Mouse (Mus musculus) cerebellum, postnatal 25 days (tissue): ENCODE measurements at regions not wholly inside any gene's neighbourhood (a gene's known extent, or its start where the extent isn't known, plus 50 kb on each side); places are given as distances from the start of the nearest gene placed in this dataset.

ENCODE experiments used
- DNase-seq, 2 experiments: peaks; one replicate each; pipeline ENCODE4 v3.0.0; 2021; ENCODE audit warnings: mixed read lengths in 2 of 2

DNA sequence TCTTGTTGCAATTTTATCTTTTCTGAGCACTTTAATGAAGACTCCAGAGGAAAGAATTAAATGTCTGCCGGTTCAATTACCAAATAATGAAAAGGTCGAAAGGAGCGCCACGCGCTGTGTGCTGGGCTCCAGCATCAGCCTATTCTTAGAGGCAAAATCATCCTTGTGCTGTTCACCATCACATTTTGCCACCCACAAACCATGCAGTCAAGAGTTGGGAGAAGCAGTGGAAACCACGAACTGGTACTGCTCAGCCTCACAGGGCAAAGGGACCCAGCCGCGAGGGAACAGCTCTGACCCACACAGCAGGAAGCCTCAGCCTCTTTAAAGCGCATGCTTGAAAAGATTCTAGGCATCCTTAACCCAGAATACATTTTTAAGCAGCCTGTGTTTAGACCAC lies 134.0 kb upstream of the Pum3 start:
- DNase-seq, result no peak

GRCm38 (mm10) chr19:27558199-27558598 lies 128.6 kb upstream of the Pum3 start:
- DNase-seq, result no peak

DNA sequence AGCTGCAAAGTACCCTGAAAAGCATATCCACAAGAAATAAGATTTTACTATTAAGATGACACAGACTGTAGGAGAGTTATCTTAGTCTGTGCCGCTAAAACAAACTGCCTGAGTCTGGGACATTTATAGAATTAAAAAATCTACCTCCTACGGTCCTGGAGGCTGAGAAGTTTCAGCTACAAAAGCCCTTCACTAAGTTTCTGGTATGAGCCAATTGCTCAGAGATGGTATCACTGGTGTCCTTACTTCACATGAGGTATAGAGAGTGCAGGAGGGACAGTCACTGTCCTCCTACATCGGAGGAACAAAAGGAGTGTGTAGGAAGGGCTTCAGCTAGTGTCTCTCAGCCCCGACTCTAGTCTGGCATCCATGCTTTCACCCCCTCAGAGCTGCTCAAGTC lies 127.1 kb upstream of the Pum3 start:
- DNase-seq, result no peak

DNA sequence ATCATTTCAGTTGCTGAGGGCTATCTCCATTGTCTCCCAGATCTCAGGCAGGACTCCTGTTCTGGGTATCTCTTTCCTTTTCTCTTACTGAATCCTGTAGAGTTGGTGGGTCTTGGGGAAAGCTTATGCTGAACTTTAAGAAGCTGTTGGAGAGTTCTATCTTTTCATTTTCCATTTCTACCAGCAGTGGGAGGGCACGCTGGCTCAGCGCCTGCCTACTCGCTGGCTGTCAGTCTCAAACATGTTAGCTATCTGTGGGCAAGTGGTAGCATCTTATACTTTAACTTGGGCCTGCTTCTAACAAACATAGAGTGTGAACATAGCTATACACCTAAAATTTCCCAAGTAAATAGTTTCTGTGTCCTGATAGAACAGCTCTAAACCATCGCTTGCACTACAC lies 125.2 kb upstream of the Pum3 start:
- DNase-seq, result no peak

GRCm38 (mm10) chr19:27553266-27553665 lies 123.6 kb upstream of the Pum3 start:
- DNase-seq, result no peak

DNA sequence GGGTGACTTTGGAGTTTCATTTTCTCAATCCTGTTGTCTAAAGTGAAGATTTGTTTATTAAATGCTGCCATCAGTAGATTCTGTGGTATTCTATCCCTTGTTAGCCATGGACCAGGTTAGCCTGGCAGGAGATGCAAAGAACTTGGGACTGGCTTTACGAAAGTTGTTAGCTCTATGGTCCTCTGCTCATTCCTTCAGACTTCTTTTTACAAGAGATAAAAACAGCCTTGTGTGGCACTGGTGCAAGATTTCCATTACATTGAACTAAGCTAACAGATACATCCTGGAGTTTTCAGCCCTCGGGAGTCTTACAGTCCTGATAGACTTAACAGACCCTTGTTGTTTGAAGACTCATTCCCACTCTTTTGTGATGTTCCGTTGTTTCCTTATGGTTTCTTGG lies 108.1 kb upstream of the Pum3 start:
- DNase-seq, result no peak

GRCm38 (mm10) chr19:27537066-27537465 lies 107.4 kb upstream of the Pum3 start:
- DNase-seq, result no peak

- DNase-seq, result no peak
These were observed 98.4 kb upstream of the Pum3 start for GRCm38 (mm10) chr19:27527940-27528558.

- DNase-seq, result no peak
These were observed 89.9 kb upstream of the Pum3 start for GRCm38 (mm10) chr19:27519326-27520061.

- DNase-seq, result no peak
These were observed 84.6 kb upstream of the Pum3 start for GRCm38 (mm10) chr19:27514267-27514666.

GRCm38 (mm10) chr19:27513535-27513934 lies 83.9 kb upstream of the Pum3 start:
- DNase-seq, result no peak

- DNase-seq, result no peak
These were observed 81.7 kb upstream of the Pum3 start for GRCm38 (mm10) chr19:27511340-27511739.

GRCm38 (mm10) chr19:27509956-27510639 lies 80.5 kb upstream of the Pum3 start:
- peak; percentile 73 to 79 for DNase-seq

DNA sequence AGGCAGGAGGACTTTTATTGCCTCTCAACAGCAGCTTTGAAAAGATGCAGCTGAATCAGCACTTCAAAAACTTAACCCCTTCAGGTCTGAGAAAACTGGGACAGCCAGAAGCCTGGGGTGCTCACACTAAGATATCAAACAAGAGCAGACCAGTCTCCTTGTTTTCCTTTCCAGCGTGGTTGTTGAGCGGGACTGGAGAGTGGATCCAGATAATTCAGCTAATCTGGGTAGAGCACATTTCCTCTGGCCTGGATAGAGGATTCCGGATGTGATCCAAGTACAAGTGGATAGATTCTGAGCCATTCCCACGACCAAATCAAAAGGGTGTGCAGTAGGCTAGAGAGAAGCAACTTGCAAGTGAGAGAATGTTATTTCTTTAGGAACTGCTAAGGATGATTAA lies 68.7 kb upstream of the Pum3 start:
- DNase-seq, result no peak

GRCm38 (mm10) chr19:27492468-27492867 lies 62.8 kb upstream of the Pum3 start:
- DNase-seq, result no peak

DNA sequence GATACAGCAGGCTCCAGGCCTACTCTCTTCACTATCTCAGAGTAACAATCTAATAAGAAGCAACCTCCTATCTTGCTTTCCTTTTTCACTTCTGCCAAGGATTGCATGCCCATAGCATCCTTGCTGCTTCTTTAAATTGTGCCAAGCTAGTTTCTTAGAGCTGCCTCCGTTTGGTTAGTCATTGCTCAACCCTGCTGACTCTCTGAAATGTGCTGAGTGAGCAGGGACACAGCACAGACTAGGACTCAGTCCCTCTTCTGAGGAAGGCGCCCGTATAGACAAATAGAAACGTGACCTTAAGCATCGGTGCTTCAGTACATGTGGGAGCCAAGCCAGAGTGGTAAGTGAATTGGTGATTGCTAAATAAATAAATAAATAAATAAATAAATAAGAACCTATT lies 62.2 kb upstream of the Pum3 start:
- no peak for DNase-seq

GRCm38 (mm10) chr19:27489053-27489452 lies 59.4 kb upstream of the Pum3 start:
- no peak for DNase-seq
